Mouse (Mus musculus) hindbrain, embryonic 11.5 days (tissue): ENCODE measurements around the gene Wap. TPM values are rescaled to one million over a fixed set of nuclear protein-coding genes. Genes with fewer than 3 reads are reported as not detected.

Experiments used
- ATAC-seq: fragments of 200-750 bp; cut with Nextera tagmentation; 2 replicates; pipeline ENCODE4 v1.8.0; 2017; ENCODE audit warnings: mild to moderate bottlenecking, moderate TSS enrichment, moderate library complexity; ENCODE audit not compliant: low FRiP score
- DNase-seq: peaks from one replicate; pipeline ENCODE4 v3.0.0-alpha.2; 2015; ENCODE audit warnings: low spot score
- H3K27ac ChIP-seq: fragments of 300-500 bp; sonication (generic); 2 replicates; pipeline ENCODE4 v1.5.1; 2014; ENCODE audit warnings: mild to moderate bottlenecking, low read depth, low read length
- H3K27me3 ChIP-seq: fragments of 300-500 bp; sonication (generic); 2 replicates; pipeline ENCODE4 v1.6.1; 2014; ENCODE audit warnings: mild to moderate bottlenecking, low read length, moderate library complexity, mixed read lengths; ENCODE audit not compliant: control insufficient read depth, insufficient read depth
- H3K36me3 ChIP-seq: fragments of 300-500 bp; sonication (generic); 2 replicates; pipeline ENCODE4 v1.6.1; 2014; ENCODE audit warnings: mild to moderate bottlenecking, low read length, moderate library complexity, mixed read lengths; ENCODE audit not compliant: control insufficient read depth, insufficient read depth
- H3K4me1 ChIP-seq: fragments of 300-500 bp; sonication (generic); replicated peaks from 2 replicates; pipeline ENCODE4 v1.6.1; 2014; ENCODE audit warnings: low read length, mixed read lengths; ENCODE audit not compliant: control insufficient read depth, insufficient read depth
- H3K4me2 ChIP-seq: fragments of 300-500 bp; sonication (generic); replicated peaks from 2 replicates; pipeline ENCODE4 v1.6.1; 2014; ENCODE audit warnings: mild to moderate bottlenecking, low read depth, low read length
- H3K4me3 ChIP-seq: fragments of 300-500 bp; sonication (generic); 2 replicates; pipeline ENCODE4 v1.5.1; 2014; ENCODE audit warnings: low read depth, low read length
- H3K9ac ChIP-seq: fragments of 300-500 bp; sonication (generic); 2 replicates; pipeline ENCODE4 v1.6.1; 2014; ENCODE audit warnings: low read depth, low read length
- H3K9me3 ChIP-seq: fragments of 300-500 bp; sonication (generic); 2 replicates; pipeline ENCODE4 v1.6.1; 2016; ENCODE audit warnings: low read length; ENCODE audit not compliant: control insufficient read depth
- WGBS: fragments of 180-500 bp; shearing (Covaris S2); extraction: QIAGEN DNeasy Blood & Tissue Kit; methylation state at CpG from one replicate; pipeline ENCODE4 v1.1.7; 2014; 5-methylcytosine and 5-hydroxymethylcytosine counted together
- polyA plus RNA-seq: library from polyadenylated mRNA; unstranded; fragments of >200 nt; fragmentation: Nextera tagmentation; extraction: Ambion mirVana; gene quantifications from 2 replicates; pipeline ENCODE4 v1.2.1, GENCODE M21; 2014

Gene Wap
- not detected in 2 replicates for polyA plus RNA-seq

- no peak for ATAC-seq
- Histone ChIP-seq H3K27ac (no peak within 1 kb of the TSS), H3K4me1 (no peaks in the 10 kb centered on the region), H3K36me3 (no peaks in the 10 kb centered on the region), H3K4me2 (no peak within 1 kb of the TSS), H3K9me3 (no peaks in the 10 kb centered on the region), H3K4me3 (no peak within 1 kb of the TSS), H3K27me3 (no peaks in the 10 kb centered on the region), H3K9ac (no peak within 1 kb of the TSS)
- no peak for DNase-seq
- 85% methylated on average over 4 of the region's 4 CpGs for WGBS
Observed at GRCm38 (mm10) chr11:6638537-6638936, at the start of gene Wap. TSS of gene Wap (minus strand) at chr11:6638637.

GRCm38 (mm10) chr11:6684741-6685140, 46.3 kb upstream of the Wap start:
- no peak overlapping the region for H3K4me3 ChIP-seq
- no peaks in the 10 kb centered on the region for H3K36me3 ChIP-seq
- H3K9ac ChIP-seq: no peak overlapping the region
- WGBS: 65% methylated on average over 3 of the region's 3 CpGs
- ATAC-seq: no peak
- DNase-seq: no peak
- no peaks in the 10 kb centered on the region for H3K27me3 ChIP-seq
- H3K27ac ChIP-seq: no peak overlapping the region
- H3K4me1 ChIP-seq: no peaks in the 10 kb centered on the region
- H3K9me3 ChIP-seq: no peaks in the 10 kb centered on the region
- H3K4me2 ChIP-seq: no peak overlapping the region

- WGBS: 31% methylated on average over 10 of the region's 10 CpGs
- ATAC-seq (peak; percentile 85), DNase-seq (peak; percentile 80)
- H3K27me3 ChIP-seq: no peaks in the 10 kb centered on the region
- H3K9me3 ChIP-seq: no peaks in the 10 kb centered on the region
- no peak overlapping the region for H3K27ac ChIP-seq
- H3K4me2 ChIP-seq: no peak overlapping the region
- no peaks in the 10 kb centered on the region for H3K36me3 ChIP-seq
- 0 out of 2 replicates have a peak overlapping the region, but pooled peaks have one; percentile 38 for H3K9ac ChIP-seq
- H3K4me1 ChIP-seq: no peaks in the 10 kb centered on the region
- no peak overlapping the region for H3K4me3 ChIP-seq
Observed at GRCm38 (mm10) chr11:6680397-6680818, 42.0 kb upstream of the Wap start.

- DNase-seq (no peak), ATAC-seq (peak; percentile 50)
- 70% methylated on average over 16 of the region's 17 CpGs for WGBS
Observed at GRCm38 (mm10) chr11:6679694-6680396, 41.4 kb upstream of the Wap start.

GRCm38 (mm10) chr11:6677530-6677929, 39.1 kb upstream of the Wap start:
- Histone ChIP-seq H3K36me3 (no peaks in the 10 kb centered on the region), H3K27ac (no peak overlapping the region), H3K27me3 (no peaks in the 10 kb centered on the region), H3K4me1 (no peaks in the 10 kb centered on the region), H3K4me3 (no peak overlapping the region), H3K9me3 (no peaks in the 10 kb centered on the region), H3K9ac (no peak overlapping the region), H3K4me2 (no peak overlapping the region)
- ATAC-seq (peak; percentile 62), DNase-seq (peak; percentile 36)
- 21% methylated on average over 7 of the region's 7 CpGs for WGBS

More at GRCm38 (mm10) chr11:6679694-6680396, 41.4 kb upstream of the Wap start:
- H3K4me3 ChIP-seq: no peak overlapping the region
- H3K27me3 ChIP-seq: no peaks in the 10 kb centered on the region
- no peak overlapping the region for H3K4me2 ChIP-seq
- H3K9me3 ChIP-seq: no peaks in the 10 kb centered on the region
- no peak overlapping the region for H3K27ac ChIP-seq
- 0 out of 2 replicates have a peak overlapping the region, but pooled peaks have one; percentile 38 for H3K9ac ChIP-seq
- H3K4me1 ChIP-seq: no peaks in the 10 kb centered on the region
- H3K36me3 ChIP-seq: no peaks in the 10 kb centered on the region

GRCm38 (mm10) chr11:6676641-6677040, 38.2 kb upstream of the Wap start:
- ATAC-seq (no peak), DNase-seq (no peak)
- 84% methylated on average over 9 of the region's 9 CpGs for WGBS

GRCm38 (mm10) chr11:6675402-6675801, 37.0 kb upstream of the Wap start:
- Histone ChIP-seq H3K4me2 (no peak overlapping the region), H3K9ac (no peak overlapping the region), H3K4me3 (no peak overlapping the region), H3K9me3 (no peaks in the 10 kb centered on the region), H3K4me1 (no peaks in the 10 kb centered on the region), H3K36me3 (no peaks in the 10 kb centered on the region), H3K27me3 (no peaks in the 10 kb centered on the region), H3K27ac (no peak overlapping the region)
- WGBS: 76% methylated on average over 7 of the region's 7 CpGs
- ATAC-seq: no peak
- no peak for DNase-seq

More at GRCm38 (mm10) chr11:6676641-6677040, 38.2 kb upstream of the Wap start:
- no peaks in the 10 kb centered on the region for H3K36me3 ChIP-seq
- no peak overlapping the region for H3K27ac ChIP-seq
- no peak overlapping the region for H3K4me2 ChIP-seq
- no peak overlapping the region for H3K4me3 ChIP-seq
- H3K27me3 ChIP-seq: no peaks in the 10 kb centered on the region
- no peaks in the 10 kb centered on the region for H3K4me1 ChIP-seq
- no peak overlapping the region for H3K9ac ChIP-seq
- no peaks in the 10 kb centered on the region for H3K9me3 ChIP-seq

GRCm38 (mm10) chr11:6674701-6675100, 36.3 kb upstream of the Wap start:
- Histone ChIP-seq H3K36me3 (no peaks in the 10 kb centered on the region), H3K4me3 (no peak overlapping the region), H3K9ac (no peak overlapping the region), H3K4me2 (no peak overlapping the region), H3K9me3 (no peaks in the 10 kb centered on the region), H3K27me3 (no peaks in the 10 kb centered on the region), H3K4me1 (no peaks in the 10 kb centered on the region), H3K27ac (no peak overlapping the region)
- ATAC-seq: no peak
- WGBS: 88% methylated on average over 9 of the region's 9 CpGs
- DNase-seq: no peak

- Histone ChIP-seq H3K4me3 (no peak overlapping the region), H3K9ac (no peak overlapping the region), H3K9me3 (no peaks in the 10 kb centered on the region), H3K36me3 (no peaks in the 10 kb centered on the region), H3K4me2 (no peak overlapping the region), H3K27me3 (no peaks in the 10 kb centered on the region), H3K4me1 (no peaks in the 10 kb centered on the region), H3K27ac (no peak overlapping the region)
- ATAC-seq (no peak), DNase-seq (no peak)
- WGBS: 88% methylated on average over 4 of the region's 4 CpGs
Observed at GRCm38 (mm10) chr11:6670826-6671225, 32.4 kb upstream of the Wap start.
